Mouse (Mus musculus) midbrain, embryonic 11.5 days (tissue): Measurements from ENCODE around the gene Abcc3. TPM values are rescaled to one million over a fixed set of nuclear protein-coding genes. Genes with fewer than 3 reads are reported as not detected.

Experiments used
- ATAC-seq: fragments of 200-750 bp; cut with Nextera tagmentation; 2 replicates; pipeline ENCODE4 v1.8.0; 2017; ENCODE audit warnings: moderate TSS enrichment, moderate library complexity; ENCODE audit not compliant: low FRiP score
- DNase-seq: peaks from one replicate; pipeline ENCODE4 v3.0.0; 2015; ENCODE audit warnings: low spot score; ENCODE audit errors: missing footprints
- H3K27ac ChIP-seq: fragments of 300-500 bp; sonication (generic); 2 replicates; pipeline ENCODE4 v1.5.1; 2014; ENCODE audit warnings: low read depth, low read length
- H3K27me3 ChIP-seq: fragments of 300-500 bp; sonication (generic); 2 replicates; pipeline ENCODE4 v1.6.1; 2014; ENCODE audit warnings: mild to moderate bottlenecking, low read length, moderate library complexity, mixed read lengths; ENCODE audit not compliant: control insufficient read depth, insufficient read depth
- H3K36me3 ChIP-seq: fragments of 300-500 bp; sonication (generic); 2 replicates; pipeline ENCODE4 v1.6.1; 2014; ENCODE audit warnings: mild to moderate bottlenecking, low read length, moderate library complexity, mixed read lengths; ENCODE audit not compliant: control insufficient read depth, insufficient read depth
- H3K4me1 ChIP-seq: fragments of 300-500 bp; sonication (generic); 2 replicates; pipeline ENCODE4 v1.6.1; 2014; ENCODE audit warnings: low read length; ENCODE audit not compliant: control insufficient read depth, insufficient read depth
- H3K4me2 ChIP-seq: fragments of 300-500 bp; sonication (generic); 2 replicates; pipeline ENCODE4 v1.6.1; 2014; ENCODE audit warnings: mild to moderate bottlenecking, moderate library complexity
- H3K4me3 ChIP-seq: fragments of 300-500 bp; sonication (generic); 2 replicates; pipeline ENCODE4 v1.5.1; 2014; ENCODE audit warnings: low read depth, low read length
- H3K9ac ChIP-seq: fragments of 300-500 bp; sonication (generic); 2 replicates; pipeline ENCODE4 v1.6.1; 2014; ENCODE audit warnings: low read length
- H3K9me3 ChIP-seq: fragments of 300-500 bp; sonication (generic); 2 replicates; pipeline ENCODE4 v1.6.1; 2016; ENCODE audit warnings: low read length; ENCODE audit not compliant: control insufficient read depth
- WGBS: fragments of 180-500 bp; shearing (Covaris S2); extraction: QIAGEN DNeasy Blood & Tissue Kit; methylation state at CpG from one replicate; pipeline ENCODE4 v1.1.7; 2014; 5-methylcytosine and 5-hydroxymethylcytosine counted together
- polyA plus RNA-seq: library from polyadenylated mRNA; unstranded; fragments of >200 nt; fragmentation: Nextera tagmentation; extraction: Ambion mirVana; gene quantifications from 2 replicates; pipeline ENCODE4 v1.2.1, GENCODE M21; 2014

Abcc3 gene
- polyA plus RNA-seq, 1 experiment from 2014 or later: 0.49 TPM

GRCm38 (mm10) chr11:94391661-94392060, 1.1 kb downstream of the Abcc3 start:
- Histone ChIP-seq H3K36me3 (no peaks in the 10 kb centered on the region), H3K27ac (no peak overlapping the region), H3K4me2 (no peak overlapping the region), H3K9ac (no peak overlapping the region), H3K4me1 (peaks cover 2% of the 10 kb centered on the region; the same call in 1 of the 2 replicates), H3K27me3 (peaks cover 2% of the 10 kb centered on the region; the same call in 1 of the 2 replicates), H3K4me3 (no peak overlapping the region), H3K9me3 (no peaks in the 10 kb centered on the region)
- peak; percentile 21 for DNase-seq
- no peak for ATAC-seq
- 92% methylated on average over 10 of the region's 10 CpGs for WGBS

- no peak overlapping the region for H3K4me3 ChIP-seq
- H3K27me3 ChIP-seq: peaks cover 2% of the 10 kb centered on the region; the same call in 1 of the 2 replicates
- H3K4me2 ChIP-seq: no peak overlapping the region
- no peaks in the 10 kb centered on the region for H3K36me3 ChIP-seq
- no peaks in the 10 kb centered on the region for H3K9me3 ChIP-seq
- ATAC-seq: no peak
- H3K9ac ChIP-seq: no peak overlapping the region
- 89% methylated on average over 6 of the region's 6 CpGs for WGBS
- no peak overlapping the region for H3K27ac ChIP-seq
- H3K4me1 ChIP-seq: peaks cover 10% of the 10 kb centered on the region
- no peak for DNase-seq
Measured at GRCm38 (mm10) chr11:94390825-94391224, 2.0 kb downstream of the Abcc3 start.

GRCm38 (mm10) chr11:94389724-94390396, 2.9 kb downstream of the Abcc3 start:
- ATAC-seq (no peak), DNase-seq (peak; percentile 78)
- Histone ChIP-seq H3K36me3 (no peaks in the 10 kb centered on the region), H3K27me3 (peaks cover 2% of the 10 kb centered on the region; the same call in 1 of the 2 replicates), H3K4me2 (no peak overlapping the region), H3K27ac (no peak overlapping the region), H3K4me3 (no peak overlapping the region), H3K9ac (no peak overlapping the region), H3K9me3 (no peaks in the 10 kb centered on the region), H3K4me1 (peaks cover 13% of the 10 kb centered on the region)
- WGBS: 68% methylated on average over 6 of the region's 6 CpGs

- DNase-seq (no peak), ATAC-seq (no peak)
- Histone ChIP-seq H3K4me3 (no peak overlapping the region), H3K27me3 (peaks cover 2% of the 10 kb centered on the region; the same call in 1 of the 2 replicates), H3K27ac (no peak overlapping the region), H3K36me3 (no peaks in the 10 kb centered on the region), H3K9me3 (no peaks in the 10 kb centered on the region), H3K4me2 (no peak overlapping the region), H3K9ac (no peak overlapping the region), H3K4me1 (peaks cover 13% of the 10 kb centered on the region)
- 89% methylated on average over 4 of the region's 4 CpGs for WGBS
Measured at GRCm38 (mm10) chr11:94389021-94389420, 3.8 kb downstream of the Abcc3 start.

- WGBS: 85% methylated on average over 4 of the region's 4 CpGs
- Histone ChIP-seq H3K27me3 (peaks cover 2% of the 10 kb centered on the region; the same call in 1 of the 2 replicates), H3K4me1 (peaks cover 13% of the 10 kb centered on the region), H3K9ac (no peak overlapping the region), H3K4me2 (no peak overlapping the region), H3K9me3 (no peaks in the 10 kb centered on the region), H3K27ac (no peak overlapping the region), H3K36me3 (no peaks in the 10 kb centered on the region), H3K4me3 (no peak overlapping the region)
- DNase-seq (no peak), ATAC-seq (no peak)
Measured at GRCm38 (mm10) chr11:94387756-94388155, 5.0 kb downstream of the Abcc3 start.

GRCm38 (mm10) chr11:94385977-94386771, 6.6 kb downstream of the Abcc3 start:
- 33% methylated on average over 12 of the region's 12 CpGs for WGBS
- no peak overlapping the region for H3K4me3 ChIP-seq
- H3K36me3 ChIP-seq: no peaks in the 10 kb centered on the region
- H3K9me3 ChIP-seq: no peaks in the 10 kb centered on the region
- DNase-seq (peak; percentile 85), ATAC-seq (peak; percentile 40; the same call in 1 of the 2 replicates)
- H3K27me3 ChIP-seq: no peaks in the 10 kb centered on the region
- H3K9ac ChIP-seq: no peak overlapping the region
- no peak overlapping the region; the same call in 1 of the 2 replicates for H3K4me2 ChIP-seq
- peaks cover 10% of the 10 kb centered on the region for H3K4me1 ChIP-seq
- H3K27ac ChIP-seq: no peak overlapping the region

GRCm38 (mm10) chr11:94379736-94380135, 13.1 kb downstream of the Abcc3 start:
- DNase-seq: no peak
- H3K4me1 ChIP-seq: no peaks in the 10 kb centered on the region

GRCm38 (mm10) chr11:94379061-94379460, 13.7 kb downstream of the Abcc3 start:
- Histone ChIP-seq H3K9ac (no peak overlapping the region), H3K4me3 (no peak overlapping the region), H3K27ac (no peak overlapping the region), H3K27me3 (no peaks in the 10 kb centered on the region), H3K4me2 (no peak overlapping the region), H3K36me3 (no peaks in the 10 kb centered on the region), H3K9me3 (no peaks in the 10 kb centered on the region), H3K4me1 (no peaks in the 10 kb centered on the region)
- DNase-seq (no peak), ATAC-seq (no peak)
- WGBS: 20% methylated on average over 2 of the region's 2 CpGs

More at GRCm38 (mm10) chr11:94379736-94380135, 13.1 kb downstream of the Abcc3 start:
- no peak overlapping the region for H3K4me2 ChIP-seq
- no peak overlapping the region for H3K4me3 ChIP-seq
- no peak overlapping the region for H3K9ac ChIP-seq
- no peaks in the 10 kb centered on the region for H3K9me3 ChIP-seq
- no peak for ATAC-seq
- no peak overlapping the region for H3K27ac ChIP-seq
- no peaks in the 10 kb centered on the region for H3K36me3 ChIP-seq
- H3K27me3 ChIP-seq: no peaks in the 10 kb centered on the region
- WGBS: 80% methylated on average over 8 of the region's 8 CpGs
